Mouse (Mus musculus): Measurements from ENCODE around the gene Ovol1. TPM values are rescaled to one million over a fixed set of nuclear protein-coding genes. Genes with fewer than 3 reads are reported as not detected.

Ovol1 gene
- polyA plus RNA-seq, 1 experiment from 2014 or later: 0.11 TPM

DNA sequence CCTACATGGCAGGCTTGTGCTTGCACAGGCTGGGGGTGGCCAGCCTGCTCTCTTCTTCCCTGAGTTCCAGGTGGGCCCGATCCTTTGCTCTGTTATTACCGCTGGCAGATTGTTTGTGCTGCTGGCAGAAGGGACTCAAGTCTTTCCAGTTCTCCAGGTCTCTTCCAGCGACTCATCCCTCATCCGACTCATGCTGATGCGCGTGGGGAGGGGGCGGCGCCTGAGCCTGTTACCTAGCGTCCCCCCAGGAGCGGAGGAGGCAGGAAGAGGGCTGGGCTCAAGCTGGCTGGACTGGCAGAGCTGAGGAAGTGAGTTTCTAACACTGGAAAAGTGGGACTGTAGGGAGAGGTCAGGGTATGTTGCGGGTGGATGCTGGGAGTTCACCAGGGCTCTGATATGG lies 16.4 kb downstream of the Ovol1 start:
- no peaks in the 10 kb centered on the region for H3K4me1 ChIP-seq (ENCODE audit: control insufficient read depth, insufficient read depth, low read length)
- WGBS: 65% methylated on average over 11 of the region's 11 CpGs
- ATAC-seq: no peak
- H3K9ac ChIP-seq (ENCODE audit: low read depth, low read length): no peak overlapping the region
- no peaks in the 10 kb centered on the region for H3K27me3 ChIP-seq (ENCODE audit: control insufficient read depth, insufficient read depth, low read depth, low read length)
- no peaks in the 10 kb centered on the region for H3K36me3 ChIP-seq (ENCODE audit: control insufficient read depth, insufficient read depth, low read length)
- H3K27ac ChIP-seq (ENCODE audit: low read length): no peak overlapping the region
- no peak overlapping the region for H3K4me3 ChIP-seq (ENCODE audit: low read depth, low read length)
- H3K4me2 ChIP-seq (ENCODE audit: low read length): no peak overlapping the region
- no peaks in the 10 kb centered on the region for H3K9me3 ChIP-seq (replicated peaks; ENCODE audit: control insufficient read depth, low read length, poor library complexity, severe bottlenecking)

DNA sequence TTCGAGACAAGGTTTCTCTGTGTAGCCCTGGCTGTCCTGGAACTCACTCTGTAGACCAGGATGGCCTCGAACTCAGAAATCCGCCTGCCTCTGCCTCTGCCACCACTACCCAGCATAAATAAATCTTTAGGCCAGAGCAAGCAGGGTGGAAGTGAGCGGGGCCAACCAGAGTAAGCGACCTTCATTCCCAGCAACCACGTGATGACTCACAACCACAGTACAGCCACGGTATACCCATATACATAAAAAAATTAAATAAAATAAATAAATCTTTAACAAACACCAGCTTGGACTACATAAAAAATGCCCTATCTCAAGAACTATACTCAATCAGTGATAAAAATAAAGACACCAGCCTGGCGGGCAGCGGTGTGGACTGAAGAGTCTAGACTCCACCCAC lies 17.1 kb downstream of the Ovol1 start:
- H3K36me3 ChIP-seq (ENCODE audit: control insufficient read depth, insufficient read depth, low read length): no peaks in the 10 kb centered on the region
- no peak overlapping the region for H3K9ac ChIP-seq (ENCODE audit: low read depth, low read length)
- no peak for ATAC-seq
- H3K4me2 ChIP-seq (ENCODE audit: low read length): no peak overlapping the region
- 87% methylated on average over 9 of the region's 9 CpGs for WGBS
- no peak overlapping the region for H3K27ac ChIP-seq (ENCODE audit: low read length)
- no peaks in the 10 kb centered on the region for H3K27me3 ChIP-seq (ENCODE audit: control insufficient read depth, insufficient read depth, low read depth, low read length)
- no peaks in the 10 kb centered on the region for H3K4me1 ChIP-seq (ENCODE audit: control insufficient read depth, insufficient read depth, low read length)
- no peak overlapping the region for H3K4me3 ChIP-seq (ENCODE audit: low read depth, low read length)
- no peaks in the 10 kb centered on the region for H3K9me3 ChIP-seq (replicated peaks; ENCODE audit: control insufficient read depth, low read length, poor library complexity, severe bottlenecking)

DNA sequence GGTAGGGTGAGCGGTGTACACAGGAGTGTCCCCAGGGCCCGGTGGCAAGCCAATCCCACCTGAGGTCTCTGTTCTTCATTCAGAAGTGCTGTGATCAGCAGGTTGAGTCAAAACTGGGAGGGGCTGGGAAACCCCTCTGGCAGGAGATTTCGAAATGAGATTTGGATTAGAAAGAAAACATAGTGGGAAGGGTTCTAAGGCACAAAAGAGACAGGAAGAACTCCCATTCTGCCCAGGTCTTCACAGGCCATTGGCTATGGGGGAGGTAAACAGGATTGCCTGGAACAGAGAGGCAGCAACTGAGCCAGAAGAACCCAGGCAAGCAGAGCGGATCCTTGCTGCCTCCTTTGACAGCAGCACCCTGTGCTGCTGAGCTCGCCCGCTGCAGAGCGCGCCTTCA lies 21.7 kb downstream of the Ovol1 start:
- H3K9ac ChIP-seq (ENCODE audit: low read depth, low read length): no peak overlapping the region

DNA sequence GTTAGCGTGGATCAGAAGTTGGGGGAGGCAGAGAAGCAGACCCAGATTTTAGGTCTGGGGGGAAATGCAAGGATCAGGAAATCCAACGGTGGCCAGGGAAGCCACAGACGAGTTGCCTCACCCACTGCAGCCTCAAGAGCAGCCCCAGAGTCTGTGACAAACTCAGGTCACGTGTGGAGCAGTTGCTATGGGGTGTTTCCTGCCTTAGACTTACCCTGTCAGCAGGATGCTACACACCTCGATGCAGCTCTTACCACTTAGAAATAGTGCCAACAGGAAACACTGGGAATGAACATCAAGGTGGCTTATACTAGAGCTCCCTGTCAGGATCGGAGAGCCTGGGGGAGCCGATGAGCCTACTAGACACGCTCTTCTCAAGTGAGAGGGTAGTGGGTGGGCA lies 27.9 kb downstream of the Ovol1 start:
- ATAC-seq: no peak
- H3K4me2 ChIP-seq (ENCODE audit: low read length): no peak overlapping the region
- no peaks in the 10 kb centered on the region for H3K27me3 ChIP-seq (ENCODE audit: control insufficient read depth, insufficient read depth, low read depth, low read length)
- 82% methylated on average over 8 of the region's 8 CpGs for WGBS
- H3K9ac ChIP-seq (ENCODE audit: low read depth, low read length): no peak overlapping the region
- no peaks in the 10 kb centered on the region for H3K9me3 ChIP-seq (replicated peaks; ENCODE audit: control insufficient read depth, low read length, poor library complexity, severe bottlenecking)
- H3K4me1 ChIP-seq (ENCODE audit: control insufficient read depth, insufficient read depth, low read length): peaks cover 10% of the 10 kb centered on the region
- no peak overlapping the region for H3K27ac ChIP-seq (ENCODE audit: low read length)
- H3K36me3 ChIP-seq (ENCODE audit: control insufficient read depth, insufficient read depth, low read length): no peaks in the 10 kb centered on the region
- H3K4me3 ChIP-seq (ENCODE audit: low read depth, low read length): no peak overlapping the region

More for the DNA sequence above, 21.7 kb downstream of the Ovol1 start:
- no peak for ATAC-seq
- Histone ChIP-seq H3K27ac (ENCODE audit: low read length) (no peak overlapping the region), H3K4me2 (ENCODE audit: low read length) (no peak overlapping the region), H3K4me3 (ENCODE audit: low read depth, low read length) (no peak overlapping the region), H3K4me1 (ENCODE audit: control insufficient read depth, insufficient read depth, low read length) (no peaks in the 10 kb centered on the region), H3K9me3 (replicated peaks; ENCODE audit: control insufficient read depth, low read length, poor library complexity, severe bottlenecking) (no peaks in the 10 kb centered on the region), H3K27me3 (ENCODE audit: control insufficient read depth, insufficient read depth, low read depth, low read length) (no peaks in the 10 kb centered on the region), H3K36me3 (ENCODE audit: control insufficient read depth, insufficient read depth, low read length) (no peaks in the 10 kb centered on the region)
- 56% methylated on average over 8 of the region's 8 CpGs for WGBS

DNA sequence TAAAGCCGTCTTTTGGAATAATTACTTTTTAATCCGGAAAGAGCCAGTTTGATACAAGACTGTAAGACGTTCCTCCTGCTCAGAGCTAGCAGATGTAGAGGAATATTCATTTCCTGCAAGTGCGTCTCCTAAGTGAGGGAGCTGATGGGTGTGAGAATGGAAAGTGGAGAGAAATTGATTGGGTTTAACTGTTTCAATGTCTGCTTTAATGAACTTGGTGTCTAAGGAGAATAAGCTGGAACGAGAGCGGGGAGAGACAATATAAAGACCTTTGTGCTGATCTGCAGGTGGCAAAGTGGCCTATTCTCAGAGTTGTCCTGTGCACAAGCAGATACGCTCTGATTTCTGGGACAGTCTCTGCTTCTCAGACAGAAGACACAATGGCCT lies 30.3 kb downstream of the Ovol1 start:
- Histone ChIP-seq H3K36me3 (ENCODE audit: control insufficient read depth, insufficient read depth, low read length) (no peaks in the 10 kb centered on the region), H3K4me3 (ENCODE audit: low read depth, low read length) (no peak overlapping the region), H3K4me1 (ENCODE audit: control insufficient read depth, insufficient read depth, low read length) (peaks cover 10% of the 10 kb centered on the region), H3K9me3 (replicated peaks; ENCODE audit: control insufficient read depth, low read length, poor library complexity, severe bottlenecking) (no peaks in the 10 kb centered on the region), H3K27ac (ENCODE audit: low read length) (no peak overlapping the region), H3K9ac (ENCODE audit: low read depth, low read length) (no peak overlapping the region), H3K4me2 (ENCODE audit: low read length) (no peak overlapping the region; the same call in 1 of the 2 replicates), H3K27me3 (ENCODE audit: control insufficient read depth, insufficient read depth, low read depth, low read length) (no peaks in the 10 kb centered on the region)
- ATAC-seq: no peak
- 11% methylated on average over 7 of the region's 7 CpGs for WGBS

DNA sequence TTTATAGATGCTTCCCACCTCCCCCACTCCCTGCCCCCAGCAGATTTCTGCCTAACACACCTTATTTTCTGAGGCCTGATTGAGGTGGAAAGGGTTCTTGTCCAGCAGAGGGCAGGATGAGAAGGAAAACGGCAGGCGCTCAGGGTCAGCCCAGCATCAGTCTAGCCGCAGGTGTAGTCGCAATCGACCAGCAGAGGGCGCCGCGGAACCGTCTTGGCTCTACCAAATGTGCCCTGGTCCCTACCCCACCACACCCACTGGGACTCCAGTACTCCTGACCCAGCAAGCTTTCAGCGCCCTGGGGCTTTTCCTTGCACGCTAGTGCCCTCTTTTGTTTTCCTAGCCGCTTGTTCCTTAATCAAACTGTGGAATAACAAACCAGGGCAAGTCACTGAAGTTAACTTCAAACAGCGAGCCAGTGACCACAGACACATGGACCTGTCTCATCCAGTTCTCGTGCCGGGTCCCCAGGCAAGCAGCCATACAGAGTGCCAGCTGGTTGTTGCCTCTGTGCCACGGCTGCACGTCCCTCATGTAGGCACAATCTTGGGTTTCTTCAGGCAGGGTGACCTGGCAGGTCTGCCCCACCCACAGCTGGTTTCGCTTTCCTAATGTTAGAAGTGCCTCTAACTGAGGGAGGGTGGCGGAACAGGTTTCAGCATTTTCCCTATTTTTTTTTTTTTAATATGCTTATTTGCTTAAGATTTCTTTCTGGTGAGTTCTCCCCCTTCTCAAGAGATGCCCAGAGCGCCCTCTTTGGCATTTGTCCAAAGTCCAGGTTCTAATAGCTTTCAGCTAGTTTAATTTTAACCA lies 30.9 kb downstream of the Ovol1 start:
- Histone ChIP-seq H3K4me3 (ENCODE audit: low read depth, low read length) (no peak overlapping the region), H3K4me1 (ENCODE audit: control insufficient read depth, insufficient read depth, low read length) (peaks cover 10% of the 10 kb centered on the region), H3K4me2 (ENCODE audit: low read length) (peak overlapping the region; percentile 34), H3K27me3 (ENCODE audit: control insufficient read depth, insufficient read depth, low read depth, low read length) (no peaks in the 10 kb centered on the region), H3K9me3 (replicated peaks; ENCODE audit: control insufficient read depth, low read length, poor library complexity, severe bottlenecking) (no peaks in the 10 kb centered on the region), H3K36me3 (ENCODE audit: control insufficient read depth, insufficient read depth, low read length) (no peaks in the 10 kb centered on the region), H3K9ac (ENCODE audit: low read depth, low read length) (0 out of 2 replicates have a peak overlapping the region, but pooled peaks have one; percentile 24), H3K27ac (ENCODE audit: low read length) (peak overlapping the region; percentile 11; the same call in 1 of the 2 replicates)
- ATAC-seq: peak; percentile 86
- WGBS: 9% methylated on average over 20 of the region's 20 CpGs

DNA sequence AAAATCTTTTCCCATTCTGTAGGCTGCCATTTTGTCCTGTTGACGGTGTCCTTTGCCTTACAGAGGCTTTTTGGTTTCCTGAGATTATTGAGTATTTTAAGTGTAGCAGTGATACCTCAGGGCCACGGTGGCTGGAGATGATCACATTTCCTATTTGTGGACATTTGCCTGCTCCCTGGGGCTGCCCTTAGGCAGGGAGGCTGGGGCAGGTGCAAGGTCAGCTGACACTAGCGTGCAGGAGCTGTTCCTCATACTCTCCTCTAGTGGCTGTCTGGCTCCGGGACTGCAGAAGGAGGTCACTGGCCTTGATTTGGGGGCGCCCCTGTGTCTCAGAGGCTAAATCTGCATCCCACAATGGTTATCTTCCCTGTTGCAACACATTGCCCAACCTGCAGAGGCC lies 35.2 kb downstream of the Ovol1 start:
- WGBS: 69% methylated on average over 5 of the region's 5 CpGs
- no peaks in the 10 kb centered on the region for H3K27me3 ChIP-seq (ENCODE audit: control insufficient read depth, insufficient read depth, low read depth, low read length)
- H3K36me3 ChIP-seq (ENCODE audit: control insufficient read depth, insufficient read depth, low read length): no peaks in the 10 kb centered on the region
- peaks cover 7% of the 10 kb centered on the region for H3K4me1 ChIP-seq (ENCODE audit: control insufficient read depth, insufficient read depth, low read length)
- no peak overlapping the region for H3K4me3 ChIP-seq (ENCODE audit: low read depth, low read length)
- H3K9ac ChIP-seq (ENCODE audit: low read depth, low read length): no peak overlapping the region
- no peak overlapping the region for H3K27ac ChIP-seq (ENCODE audit: low read length)
- no peaks in the 10 kb centered on the region for H3K9me3 ChIP-seq (replicated peaks; ENCODE audit: control insufficient read depth, low read length, poor library complexity, severe bottlenecking)
- no peak for ATAC-seq
- no peak overlapping the region for H3K4me2 ChIP-seq (ENCODE audit: low read length)

DNA sequence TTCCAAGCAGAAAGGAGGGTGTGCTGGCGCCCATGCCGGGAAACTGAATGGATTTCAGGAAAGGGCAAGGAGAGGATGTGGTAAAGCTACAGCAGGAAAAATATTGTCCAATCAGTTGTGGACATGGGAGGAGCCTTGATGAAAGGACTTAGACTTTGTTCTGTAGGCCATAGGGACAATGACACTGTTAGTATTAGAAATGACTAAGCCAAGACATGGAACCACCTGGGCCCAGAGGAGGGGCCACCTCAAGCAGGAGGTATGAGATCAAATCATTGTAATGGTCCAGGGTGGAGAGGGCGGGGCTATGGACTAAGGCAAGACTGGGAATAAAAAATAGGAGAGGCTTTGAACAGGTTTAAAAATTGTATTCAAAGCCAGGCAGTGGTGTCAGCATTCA lies 41.7 kb downstream of the Ovol1 start:
- no peaks in the 10 kb centered on the region for H3K36me3 ChIP-seq (ENCODE audit: control insufficient read depth, insufficient read depth, low read length)
- WGBS: 90% methylated on average over 3 of the region's 3 CpGs
- H3K4me3 ChIP-seq (ENCODE audit: low read depth, low read length): no peak overlapping the region
- H3K9ac ChIP-seq (ENCODE audit: low read depth, low read length): no peak overlapping the region
- no peak overlapping the region for H3K4me2 ChIP-seq (ENCODE audit: low read length)
- no peak overlapping the region for H3K27ac ChIP-seq (ENCODE audit: low read length)
- H3K4me1 ChIP-seq (ENCODE audit: control insufficient read depth, insufficient read depth, low read length): no peaks in the 10 kb centered on the region
- H3K9me3 ChIP-seq (replicated peaks; ENCODE audit: control insufficient read depth, low read length, poor library complexity, severe bottlenecking): no peaks in the 10 kb centered on the region
- no peaks in the 10 kb centered on the region for H3K27me3 ChIP-seq (ENCODE audit: control insufficient read depth, insufficient read depth, low read depth, low read length)
- no peak for ATAC-seq

DNA sequence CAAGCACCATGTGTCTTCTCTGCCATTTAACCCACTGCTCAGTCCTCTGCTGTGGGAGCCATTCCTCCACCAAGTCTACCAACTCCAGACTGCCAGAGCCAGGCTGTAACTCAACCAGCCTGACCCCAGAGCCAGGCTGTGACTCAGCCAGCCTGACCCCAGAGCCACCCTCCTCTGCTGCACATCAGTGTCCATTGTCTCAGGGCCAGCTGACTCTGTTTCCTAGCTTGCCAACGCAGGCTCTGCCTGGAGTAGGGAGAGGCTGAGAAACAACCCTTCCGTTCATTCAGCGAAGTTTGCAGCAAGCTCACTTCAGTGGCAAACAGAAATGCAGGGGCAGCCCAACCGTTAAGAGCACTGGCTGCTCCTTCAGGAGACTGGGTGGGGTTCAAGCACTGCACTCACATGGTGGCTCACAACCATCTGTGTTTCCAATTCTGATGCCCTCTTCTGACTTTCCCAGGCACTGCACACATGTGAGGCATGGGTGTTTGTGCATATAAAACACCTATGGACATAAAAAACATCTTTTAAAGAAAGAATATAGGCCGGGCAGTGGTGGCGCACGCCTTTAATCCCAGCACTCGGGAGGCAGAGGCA lies 43.4 kb downstream of the Ovol1 start:
- Histone ChIP-seq H3K36me3 (ENCODE audit: control insufficient read depth, insufficient read depth, low read length) (no peaks in the 10 kb centered on the region), H3K9me3 (replicated peaks; ENCODE audit: control insufficient read depth, low read length, poor library complexity, severe bottlenecking) (no peaks in the 10 kb centered on the region), H3K9ac (ENCODE audit: low read depth, low read length) (no peak overlapping the region), H3K4me2 (ENCODE audit: low read length) (no peak overlapping the region), H3K4me1 (ENCODE audit: control insufficient read depth, insufficient read depth, low read length) (no peaks in the 10 kb centered on the region), H3K4me3 (ENCODE audit: low read depth, low read length) (no peak overlapping the region), H3K27me3 (ENCODE audit: control insufficient read depth, insufficient read depth, low read depth, low read length) (no peaks in the 10 kb centered on the region), H3K27ac (ENCODE audit: low read length) (no peak overlapping the region)
- no peak for ATAC-seq
- 80% methylated on average over 8 of the region's 8 CpGs for WGBS
